Mouse (Mus musculus) ES-Bruce4 (cell line): ENCODE results near the gene Pnmal1. TPM values are rescaled to one million over a fixed set of nuclear protein-coding genes. Genes with fewer than 3 reads are reported as not detected.

Experiments
- H3K27ac ChIP-seq: 2 replicates; pipeline ENCODE4 v1.5.1; 2012; ENCODE audit warnings: low read length, inconsistent platforms; ENCODE audit not compliant: insufficient read depth
- H3K27me3 ChIP-seq: 2 replicates; pipeline ENCODE4 v1.6.1; 2012; ENCODE audit warnings: mild to moderate bottlenecking, low read length, inconsistent platforms; ENCODE audit not compliant: control insufficient read depth, poor library complexity, insufficient read depth, severe bottlenecking
- H3K36me3 ChIP-seq: 2 replicates; pipeline ENCODE4 v1.6.1; 2012; ENCODE audit warnings: inconsistent platforms, mild to moderate bottlenecking, low read length, moderate library complexity; ENCODE audit not compliant: control insufficient read depth, poor library complexity, insufficient read depth, severe bottlenecking
- H3K4me1 ChIP-seq: one replicate; pipeline ENCODE4 v1.8.1; 2011; ENCODE audit warnings: low read length; ENCODE audit not compliant: control insufficient read depth, insufficient read depth
- H3K4me3 ChIP-seq: 2 replicates; pipeline ENCODE4 v1.5.1; 2011; ENCODE audit warnings: low read depth, mild to moderate bottlenecking, low read length
- H3K9ac ChIP-seq: 2 replicates; pipeline ENCODE4 v1.6.1; 2012; ENCODE audit warnings: low read depth, mild to moderate bottlenecking, inconsistent platforms; ENCODE audit not compliant: poor library complexity, severe bottlenecking
- H3K9me3 ChIP-seq: replicated peaks from 2 replicates; pipeline ENCODE4 v1.6.1; 2012; ENCODE audit warnings: mild to moderate bottlenecking, low read length, inconsistent platforms; ENCODE audit not compliant: control insufficient read depth, poor library complexity, insufficient read depth, severe bottlenecking
- CTCF ChIP-seq: IDR thresholded peaks from one replicate; pipeline ENCODE4 v1.8.1; 2011; ENCODE audit warnings: low read depth, low read length
- EP300 ChIP-seq: IDR thresholded peaks from 2 replicates; pipeline ENCODE4 v1.6.1; 2011; ENCODE audit warnings: low read depth, low read length; ENCODE audit not compliant: insufficient read depth
- POLR2A ChIP-seq: IDR thresholded peaks from one replicate; pipeline ENCODE4 v1.8.1; 2011; ENCODE audit warnings: low read length; ENCODE audit not compliant: insufficient read depth
- polyA plus RNA-seq: library from polyadenylated mRNA; stranded (reverse); fragments of >200 nt; gene quantifications from 2 replicates; pipeline ENCODE4 v1.2.4, GENCODE M21; 2011; ENCODE audit warnings: low read depth; ENCODE audit not compliant: missing spikeins, insufficient read depth, insufficient read length

Gene Pnmal1
- polyA plus RNA-seq, 1 experiment = not detected

DNA sequence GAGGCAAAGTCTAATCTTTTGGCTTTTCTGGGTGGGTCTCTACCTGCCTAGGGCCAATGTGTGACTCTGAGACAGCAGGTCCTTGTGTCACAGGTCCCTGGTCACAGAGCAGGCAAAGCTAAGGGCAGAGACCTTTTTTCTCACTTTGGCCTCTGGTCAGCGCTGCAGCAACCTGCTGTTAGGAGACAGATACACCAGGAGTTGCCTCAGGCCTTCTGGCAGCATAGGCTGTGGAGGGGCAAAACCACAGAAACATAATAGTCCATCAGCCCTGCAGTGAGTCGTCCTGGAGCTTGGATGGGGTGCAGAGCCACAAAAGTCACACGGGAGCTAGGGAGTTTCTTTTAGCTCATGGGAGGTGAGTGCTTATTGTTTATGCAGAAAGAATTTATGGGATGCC is 40.8 kb upstream of the Pnmal1 start:
- H3K36me3 ChIP-seq = peaks cover 17% of the 10 kb centered on the region

DNA sequence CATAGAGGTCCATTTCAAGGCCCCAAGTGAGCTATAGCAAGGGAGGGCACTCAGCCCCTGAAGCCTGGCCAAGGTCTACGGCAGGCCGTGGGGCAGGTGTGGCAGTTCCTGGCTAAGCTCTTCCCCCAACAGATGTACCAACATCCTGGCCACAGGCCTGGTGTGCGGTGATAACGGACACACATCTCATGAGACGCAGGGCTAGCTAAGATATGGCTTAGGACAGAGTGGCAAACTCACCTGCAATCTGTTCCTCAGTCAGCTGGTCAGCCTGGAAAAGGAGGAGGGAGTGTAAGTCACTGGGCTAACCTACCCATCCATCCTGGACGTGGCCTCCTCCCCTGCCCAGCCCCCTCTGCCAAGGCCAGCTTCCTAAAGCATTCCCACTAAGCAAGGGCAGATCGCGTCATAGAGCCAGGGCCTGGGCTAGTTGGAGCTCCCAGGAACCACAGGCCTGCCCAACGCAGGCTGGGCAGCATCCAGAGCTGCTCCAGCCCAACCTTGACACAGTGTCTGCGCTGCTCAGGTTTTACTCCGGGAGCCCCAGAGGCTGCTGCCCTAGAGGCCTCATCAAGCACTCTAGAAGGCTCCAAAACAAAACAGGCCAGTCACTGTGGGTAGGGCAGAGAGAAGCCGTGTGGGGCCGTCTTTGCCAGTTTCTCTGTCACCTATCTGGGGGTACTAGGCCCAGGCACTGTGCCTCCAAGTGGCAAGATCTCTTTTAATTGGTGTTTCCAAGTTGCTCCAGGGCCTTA is 39.9 kb upstream of the Pnmal1 start:
- Histone ChIP-seq H3K4me1 (peaks cover 4% of the 10 kb centered on the region), H3K27ac (no peak overlapping the region), H3K9ac (no peak overlapping the region)

More for the DNA sequence above, 40.8 kb upstream of the Pnmal1 start:
- Histone ChIP-seq H3K9me3 (no peaks in the 10 kb centered on the region), H3K27ac (no peak overlapping the region), H3K4me1 (peaks cover 4% of the 10 kb centered on the region), H3K4me3 (no peak overlapping the region), H3K9ac (no peak overlapping the region), H3K27me3 (no peaks in the 10 kb centered on the region)
- no peak for TF ChIP-seq EP300
- no peak for TF ChIP-seq POLR2A
- no peak for TF ChIP-seq CTCF

DNA sequence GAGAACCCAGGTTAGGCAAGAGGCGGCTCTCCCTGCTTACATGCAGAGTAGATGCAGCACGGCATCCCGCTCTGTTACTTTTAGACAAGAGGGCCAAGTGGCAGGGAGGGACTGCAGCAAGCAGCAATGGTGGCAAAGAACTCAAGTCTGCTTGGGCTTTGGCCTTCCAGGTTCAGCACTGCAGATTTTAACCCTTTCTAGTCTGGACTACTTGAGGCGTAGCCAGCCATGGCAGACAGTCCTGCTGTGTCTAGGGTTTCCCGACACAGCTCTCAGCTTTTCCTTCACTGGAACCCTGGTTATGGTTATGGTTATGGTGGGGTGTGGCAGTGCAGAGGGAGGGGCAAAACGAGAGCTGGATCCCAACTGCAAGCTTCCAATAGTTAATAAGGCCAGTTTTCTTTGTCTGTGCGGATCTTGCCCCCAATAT is 39.3 kb upstream of the Pnmal1 start:
- no peaks in the 10 kb centered on the region for H3K9me3 ChIP-seq
- peaks cover 17% of the 10 kb centered on the region for H3K36me3 ChIP-seq
- TF ChIP-seq POLR2A (no peak), CTCF (no peak), EP300 (no peak)
- peaks cover 4% of the 10 kb centered on the region for H3K4me1 ChIP-seq
- no peak overlapping the region for H3K9ac ChIP-seq
- no peaks in the 10 kb centered on the region for H3K27me3 ChIP-seq
- H3K27ac ChIP-seq = no peak overlapping the region
- no peak overlapping the region for H3K4me3 ChIP-seq

More for the DNA sequence above, 39.9 kb upstream of the Pnmal1 start:
- Histone ChIP-seq H3K4me3 (no peak overlapping the region), H3K27me3 (no peaks in the 10 kb centered on the region), H3K9me3 (no peaks in the 10 kb centered on the region), H3K36me3 (peaks cover 17% of the 10 kb centered on the region)
- no peak for TF ChIP-seq CTCF
- TF ChIP-seq POLR2A = no peak
- TF ChIP-seq EP300 = no peak

DNA sequence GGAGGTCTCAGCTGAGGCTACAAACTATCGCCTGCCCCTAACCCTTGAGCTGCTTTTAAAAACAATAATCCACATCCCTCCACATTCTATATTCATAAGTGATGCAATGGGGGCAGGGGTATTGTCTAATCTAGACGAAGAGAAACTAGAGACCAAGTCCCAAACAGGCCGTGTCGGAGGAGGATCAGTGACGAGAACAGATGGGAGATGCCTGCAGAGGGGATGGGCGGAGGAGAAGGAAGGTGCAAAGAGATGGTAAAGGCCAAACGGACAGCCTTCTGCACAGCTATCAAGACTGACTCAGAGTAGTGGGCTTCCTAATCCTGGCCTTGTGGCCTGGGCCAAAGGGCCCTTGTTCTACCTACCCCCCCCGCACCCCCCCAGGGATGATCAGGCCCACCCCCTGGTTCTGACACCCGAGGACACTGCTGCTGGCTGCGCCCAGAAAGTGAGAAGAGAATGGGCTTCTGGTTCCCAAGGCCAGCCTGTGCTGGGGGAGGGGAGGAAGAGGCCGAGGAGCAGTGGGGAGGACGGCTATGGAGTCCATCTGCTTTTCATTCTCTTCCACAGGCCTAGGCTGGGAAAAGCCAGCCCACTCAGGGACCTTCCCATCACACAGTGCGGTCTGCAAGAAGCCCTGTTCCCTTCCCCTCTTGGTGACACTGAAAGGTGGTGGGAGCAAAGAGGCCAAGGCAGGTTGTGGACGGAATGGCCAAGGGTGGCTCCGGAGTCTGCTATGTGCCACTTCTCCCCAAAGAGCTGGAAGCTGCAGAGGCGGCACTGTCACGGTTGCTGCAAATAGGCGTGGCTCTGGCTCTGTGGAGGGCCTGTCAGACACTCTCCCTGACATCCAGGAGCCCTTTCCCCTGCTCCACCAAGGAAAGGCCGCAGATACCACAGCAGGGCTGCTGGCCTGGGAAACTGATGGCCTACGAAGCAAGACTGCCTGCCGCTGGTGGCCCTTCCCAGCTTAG is 38.4 kb upstream of the Pnmal1 start:
- TF ChIP-seq EP300 = no peak
- TF ChIP-seq POLR2A = no peak
- no peak for TF ChIP-seq CTCF
- Histone ChIP-seq H3K9me3 (no peaks in the 10 kb centered on the region), H3K36me3 (peaks cover 13% of the 10 kb centered on the region), H3K27me3 (no peaks in the 10 kb centered on the region), H3K9ac (no peak overlapping the region), H3K27ac (no peak overlapping the region), H3K4me1 (peaks cover 4% of the 10 kb centered on the region), H3K4me3 (no peak overlapping the region)

DNA sequence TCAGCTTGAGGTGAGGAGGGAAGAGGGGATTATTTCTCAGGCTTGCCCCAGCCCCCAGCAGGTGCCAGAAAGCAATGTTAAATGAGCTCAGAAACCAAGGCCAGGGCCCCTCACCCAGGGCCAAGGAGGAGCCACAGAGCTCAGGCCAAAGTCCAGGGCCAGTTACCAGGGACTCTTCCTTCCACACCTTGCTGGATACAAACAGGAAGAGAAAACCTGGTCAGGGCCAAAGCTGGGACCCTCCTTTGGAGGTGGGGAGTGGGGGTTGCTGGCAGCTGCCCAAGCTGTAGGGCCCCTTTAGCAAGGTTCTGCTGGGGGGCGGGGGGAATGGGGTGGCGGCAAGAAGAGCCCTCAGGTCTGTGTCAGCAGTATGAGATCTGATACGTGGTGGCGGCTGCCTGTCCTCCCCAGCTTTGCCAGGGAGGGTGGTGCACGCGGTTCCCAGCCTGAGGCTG is 37.6 kb upstream of the Pnmal1 start:
- TF ChIP-seq CTCF (no peak), EP300 (no peak), POLR2A (no peak)
- Histone ChIP-seq H3K9me3 (no peaks in the 10 kb centered on the region), H3K4me3 (no peak overlapping the region), H3K27ac (no peak overlapping the region), H3K9ac (no peak overlapping the region), H3K36me3 (peaks cover 11% of the 10 kb centered on the region), H3K27me3 (no peaks in the 10 kb centered on the region), H3K4me1 (peaks cover 4% of the 10 kb centered on the region)
